Mouse (Mus musculus) heart, adult 2 months (tissue): ENCODE results near the gene Ppfibp2.

Experiments
- CTCF ChIP-seq: fragments of 200-600 bp; IDR thresholded peaks from 2 replicates; pipeline ENCODE4 v1.8.1; 2022; ENCODE audit warnings: antibody characterized with exemption, mild to moderate bottlenecking, moderate library complexity
- POLR2A ChIP-seq: fragments of 200-500 bp; IDR thresholded peaks from 2 replicates; pipeline ENCODE4 v1.6.1; 2011; ENCODE audit warnings: mild to moderate bottlenecking, low read depth, low read length, control low read depth; ENCODE audit not compliant: insufficient read depth

GRCm38 (mm10) chr7:107756748-107757147 lies 161.7 kb downstream of the Ppfibp2 start:
- TF ChIP-seq CTCF = no peak
- TF ChIP-seq POLR2A = no peak
